Mouse (Mus musculus): ENCODE results near the gene 2010111I01Rik.

- TF ChIP-seq CTCF (IDR thresholded peaks at IDR 0.05; ENCODE audit: low read depth) (no peak), EP300 (IDR thresholded peaks at IDR 0.05; ENCODE audit: low read depth) (peak; percentile 48; the same call in 1 of the 2 replicates)
Observed at GRCm38 (mm10) chr13:62978104-62978503, 13.4 kb downstream of the 2010111I01Rik start.

Data from heart, postnatal 0 days (tissue).